Mouse (Mus musculus): ENCODE results near the gene Plcg1.

DNA sequence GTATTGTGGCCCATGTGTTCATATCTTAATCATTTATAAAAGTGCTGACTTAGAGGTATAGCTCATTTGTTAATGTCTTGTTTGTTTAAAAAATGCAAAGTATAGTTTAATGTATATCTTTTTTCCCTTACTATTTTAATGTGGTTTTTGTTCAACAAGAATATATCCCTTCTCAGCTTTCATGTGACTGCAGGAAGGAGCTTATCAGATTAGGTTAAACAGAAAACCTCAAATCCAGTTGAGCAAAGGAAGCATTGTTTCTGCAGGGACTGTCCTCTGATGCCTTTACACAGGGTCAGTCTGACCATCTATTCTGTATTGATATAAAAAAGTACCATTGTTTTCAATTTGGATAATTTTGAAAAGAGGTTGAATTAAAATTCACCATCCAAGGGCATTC lies 28.3 kb upstream of the Plcg1 start:
- no peak for TF ChIP-seq CTCF (IDR thresholded peaks at IDR 0.05; ENCODE audit: low read depth)
- TF ChIP-seq EP300 (optimal IDR thresholded peaks at IDR 0.05), result no peak
